Mouse (Mus musculus) cortical plate, adult 2 months (tissue): Measurements from ENCODE around the gene Hlcs. TPM values are rescaled to one million over a fixed set of nuclear protein-coding genes. Genes with fewer than 3 reads are reported as not detected.

Source experiments
- H3K27ac ChIP-seq: fragments of 200-500 bp; 2 replicates; pipeline ENCODE4 v1.5.1; 2012; ENCODE audit warnings: low read length, control low read depth, inconsistent platforms; ENCODE audit not compliant: insufficient read depth
- H3K4me1 ChIP-seq: fragments of 200-500 bp; 2 replicates; pipeline ENCODE4 v1.6.1; 2011; ENCODE audit warnings: low read length; ENCODE audit not compliant: control insufficient read depth, insufficient read depth
- H3K4me3 ChIP-seq: fragments of 200-500 bp; 2 replicates; pipeline ENCODE4 v1.5.1; 2011; ENCODE audit warnings: mild to moderate bottlenecking, low read length, control low read depth; ENCODE audit not compliant: insufficient read depth
- CTCF ChIP-seq: fragments of 200-500 bp; IDR thresholded peaks from 2 replicates; pipeline ENCODE4 v1.5.1; 2011; ENCODE audit warnings: mild to moderate bottlenecking, control low read depth, low read length; ENCODE audit not compliant: insufficient read depth; ENCODE audit errors: extremely low read depth
- POLR2A ChIP-seq: fragments of 200-500 bp; IDR thresholded peaks from 2 replicates; pipeline ENCODE4 v1.6.1; 2011; ENCODE audit warnings: mild to moderate bottlenecking, low read length, control low read depth; ENCODE audit not compliant: insufficient read depth; ENCODE audit errors: extremely low read depth
- polyA plus RNA-seq: library from polyadenylated mRNA; depleted of rRNA; stranded (reverse); fragments of >200 nt; gene quantifications from 2 replicates; pipeline ENCODE4 v1.2.3, GENCODE M21; 2012

The Hlcs gene
- polyA plus RNA-seq, 1 experiment: 10.2 TPM

DNA sequence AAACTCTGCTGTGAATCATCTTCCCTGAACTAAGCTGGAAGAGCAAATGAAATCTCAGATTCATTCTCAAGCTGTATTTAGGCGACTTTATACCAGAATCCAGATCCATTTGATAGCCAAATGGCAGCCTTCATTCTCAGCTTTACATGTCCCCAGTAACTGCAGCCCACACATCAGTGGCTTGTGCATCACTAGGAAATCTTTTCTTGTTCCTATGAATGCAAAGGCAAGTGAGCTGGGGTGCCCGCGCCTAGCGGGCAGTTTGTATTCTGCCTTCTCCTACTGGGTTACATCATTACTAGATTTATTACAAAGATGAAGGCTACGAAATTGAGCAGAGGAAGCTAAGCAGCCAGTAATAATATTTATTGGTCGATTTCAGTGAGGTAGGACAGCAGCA, 48.8 kb downstream of the Hlcs start:
- Histone ChIP-seq H3K4me1 (peaks cover 4% of the 10 kb centered on the region), H3K4me3 (no peak overlapping the region), H3K27ac (no peak overlapping the region)
- no peak for TF ChIP-seq POLR2A

DNA sequence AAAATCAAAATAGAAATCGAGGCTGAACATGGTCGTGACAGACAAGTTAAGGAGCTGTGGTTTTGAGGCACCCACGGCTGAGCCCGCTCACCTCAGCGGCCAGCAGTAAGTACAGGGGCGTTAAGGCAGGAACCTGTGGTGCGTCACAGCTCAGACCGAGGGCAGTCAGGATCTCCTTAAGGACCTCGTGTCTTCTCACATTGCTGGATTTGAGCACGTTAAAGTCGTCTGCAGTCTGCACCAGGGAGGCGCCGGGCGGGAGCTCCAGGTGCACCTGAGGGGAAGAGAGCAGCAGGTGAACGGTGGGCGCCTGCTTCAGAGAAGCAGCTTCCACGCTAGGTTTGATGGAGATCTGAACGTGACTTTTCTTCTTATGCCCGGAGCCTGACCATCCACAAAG, 50.9 kb downstream of the Hlcs start:
- TF ChIP-seq POLR2A: no peak
- TF ChIP-seq CTCF: no peak
- Histone ChIP-seq H3K27ac (no peak overlapping the region), H3K4me3 (no peak overlapping the region)

DNA sequence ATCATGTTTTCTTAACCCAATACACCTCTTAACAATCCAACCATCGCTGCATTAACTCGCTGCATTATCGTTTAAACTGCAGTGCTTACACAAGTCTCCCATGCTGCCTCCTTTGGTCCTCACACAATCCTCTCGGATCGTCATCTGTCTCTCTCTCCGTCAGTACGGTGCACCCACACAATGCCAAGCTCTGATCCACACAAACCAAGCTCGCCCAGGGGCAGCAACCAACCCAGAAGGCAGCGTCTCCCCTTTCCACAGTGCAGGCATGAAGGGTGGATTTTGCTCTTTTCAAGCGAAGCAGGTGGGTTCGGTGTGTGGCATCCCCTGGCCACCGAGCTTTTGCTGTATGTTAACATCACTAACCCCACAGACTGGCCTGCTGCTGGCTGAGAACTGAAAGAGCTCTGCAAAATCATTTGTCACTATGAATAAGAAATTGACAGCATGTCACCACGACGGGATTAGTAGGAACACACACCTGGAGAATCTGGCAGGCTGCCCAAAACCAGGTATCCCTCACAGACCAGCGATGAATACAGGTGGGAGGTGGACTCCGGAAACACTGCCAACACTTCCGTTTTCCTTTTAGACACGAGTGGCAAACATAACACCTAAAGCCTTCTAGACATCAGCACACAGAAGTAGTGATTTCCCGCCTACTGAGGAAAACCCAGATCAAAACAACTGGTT, 52.3 kb downstream of the Hlcs start:
- Histone ChIP-seq H3K4me1 (peaks cover 4% of the 10 kb centered on the region), H3K4me3 (no peak overlapping the region), H3K27ac (no peak overlapping the region)
- TF ChIP-seq CTCF: no peak
- TF ChIP-seq POLR2A: no peak

More for the DNA sequence above, 50.9 kb downstream of the Hlcs start:
- peaks cover 4% of the 10 kb centered on the region for H3K4me1 ChIP-seq

DNA sequence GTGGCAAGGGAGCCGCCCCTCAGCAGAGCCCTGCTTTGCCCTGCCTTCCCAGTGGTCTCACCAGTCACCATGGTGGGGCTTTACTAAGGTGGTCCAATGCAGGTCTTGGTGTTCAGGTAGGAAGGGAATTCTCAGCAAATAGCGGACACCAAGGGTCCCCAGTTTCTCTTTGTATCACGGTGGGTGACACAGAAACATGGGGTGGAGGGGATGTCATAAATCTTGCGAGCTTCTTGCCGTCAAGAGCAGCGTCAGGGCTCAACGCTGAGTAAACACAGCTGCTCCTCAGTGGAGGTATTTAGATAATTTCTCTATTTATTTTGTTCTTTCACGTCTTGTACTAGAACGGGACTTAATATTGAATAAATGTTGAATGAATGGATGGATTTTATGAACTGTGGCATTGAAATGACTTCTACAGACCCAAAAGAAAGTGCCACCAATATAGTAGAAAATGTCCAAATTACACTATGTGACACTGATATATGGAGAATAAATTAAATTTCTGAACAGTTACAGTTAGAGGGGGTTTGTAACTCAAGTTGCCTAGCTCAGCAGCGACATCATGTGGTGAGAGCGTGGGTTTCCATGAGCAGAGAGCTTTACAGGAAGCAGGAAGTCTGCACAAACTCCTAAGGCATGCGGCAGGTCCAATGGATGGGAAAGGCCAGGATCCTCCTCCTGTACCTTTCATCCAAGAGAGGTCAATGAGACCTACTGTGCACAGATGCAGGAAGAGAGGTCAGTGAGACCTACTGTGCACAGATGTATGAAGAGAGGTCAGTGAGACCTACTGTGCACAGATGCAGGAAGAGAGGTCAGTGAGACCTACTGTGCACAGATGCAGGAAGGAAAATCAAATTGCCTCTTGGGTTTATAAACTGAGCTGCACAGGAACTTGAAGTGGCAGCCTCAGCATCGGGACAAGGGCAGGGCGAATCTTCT, 54.7 kb downstream of the Hlcs start:
- no peak overlapping the region for H3K27ac ChIP-seq
- no peak overlapping the region for H3K4me3 ChIP-seq
- H3K4me1 ChIP-seq: peaks cover 2% of the 10 kb centered on the region
- TF ChIP-seq POLR2A (no peak), CTCF (peak; percentile 97)

DNA sequence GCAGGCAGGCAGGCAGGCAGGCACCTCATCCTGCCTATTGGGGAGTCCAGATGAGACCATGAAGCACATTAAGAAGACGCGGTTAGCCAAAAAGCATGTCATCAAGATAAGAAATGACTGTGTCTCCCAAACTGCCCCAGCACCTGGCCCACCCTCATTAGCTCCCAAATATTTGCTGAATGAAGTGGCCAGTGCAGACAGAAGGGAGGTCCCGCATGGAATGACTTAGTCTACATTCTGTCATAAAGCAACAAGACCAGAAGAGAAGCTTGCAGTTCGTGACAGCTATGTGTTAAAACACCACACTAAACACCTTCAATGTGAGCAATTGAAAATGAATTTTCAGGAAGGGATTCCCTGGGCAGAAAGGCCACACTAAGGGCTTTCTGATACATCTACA, 57.8 kb downstream of the Hlcs start:
- H3K4me3 ChIP-seq: no peak overlapping the region
- H3K27ac ChIP-seq: no peak overlapping the region
- H3K4me1 ChIP-seq: peaks cover 2% of the 10 kb centered on the region
- TF ChIP-seq CTCF: no peak
- TF ChIP-seq POLR2A: no peak

DNA sequence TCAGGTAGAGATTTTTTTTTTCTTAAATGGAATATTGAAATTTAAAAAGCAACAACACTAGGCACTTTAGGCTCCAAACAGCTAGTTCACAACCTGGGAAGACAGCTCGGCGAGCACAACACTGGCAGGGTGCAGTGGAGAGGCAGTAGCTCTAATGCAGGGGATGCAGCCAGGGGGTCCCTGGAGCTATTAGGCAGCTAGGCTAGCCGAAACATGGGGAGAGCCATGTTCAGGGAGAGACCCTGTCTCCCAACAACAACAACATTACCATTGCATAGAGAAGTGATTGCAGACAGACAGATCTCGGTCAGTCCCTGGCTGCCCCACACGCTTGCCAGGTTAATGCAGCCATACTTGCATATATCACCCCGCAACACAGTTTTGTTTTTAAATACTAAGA, 58.3 kb downstream of the Hlcs start:
- H3K4me3 ChIP-seq: no peak overlapping the region
- H3K27ac ChIP-seq: no peak overlapping the region
- no peak for TF ChIP-seq CTCF
- TF ChIP-seq POLR2A: no peak
- peaks cover 6% of the 10 kb centered on the region for H3K4me1 ChIP-seq

DNA sequence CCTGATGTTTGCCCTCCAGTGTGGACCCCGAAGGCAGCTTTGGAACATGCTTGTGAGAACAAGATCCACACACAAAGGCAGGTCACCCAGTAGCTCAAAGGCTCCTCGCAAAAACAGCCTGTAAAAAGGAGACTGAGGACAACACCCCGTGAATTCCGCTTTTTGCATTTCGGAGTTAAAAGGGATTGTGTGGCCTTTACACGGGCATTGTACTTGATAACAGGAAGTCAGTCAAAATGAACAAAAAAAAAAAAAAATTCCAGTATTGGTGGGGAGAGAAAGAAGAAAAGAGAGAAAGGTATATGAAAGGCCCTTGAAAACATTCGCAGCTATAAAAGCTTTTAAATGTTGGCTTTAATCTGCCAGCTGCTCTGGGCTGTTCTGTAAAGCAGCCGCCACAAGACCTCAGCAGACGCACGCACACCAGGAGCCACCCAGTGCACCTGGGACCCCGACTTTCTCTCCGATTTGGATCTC, 58.9 kb downstream of the Hlcs start:
- Histone ChIP-seq H3K4me1 (peaks cover 6% of the 10 kb centered on the region), H3K27ac (no peak overlapping the region), H3K4me3 (no peak overlapping the region)
- TF ChIP-seq CTCF (no peak), POLR2A (no peak)

DNA sequence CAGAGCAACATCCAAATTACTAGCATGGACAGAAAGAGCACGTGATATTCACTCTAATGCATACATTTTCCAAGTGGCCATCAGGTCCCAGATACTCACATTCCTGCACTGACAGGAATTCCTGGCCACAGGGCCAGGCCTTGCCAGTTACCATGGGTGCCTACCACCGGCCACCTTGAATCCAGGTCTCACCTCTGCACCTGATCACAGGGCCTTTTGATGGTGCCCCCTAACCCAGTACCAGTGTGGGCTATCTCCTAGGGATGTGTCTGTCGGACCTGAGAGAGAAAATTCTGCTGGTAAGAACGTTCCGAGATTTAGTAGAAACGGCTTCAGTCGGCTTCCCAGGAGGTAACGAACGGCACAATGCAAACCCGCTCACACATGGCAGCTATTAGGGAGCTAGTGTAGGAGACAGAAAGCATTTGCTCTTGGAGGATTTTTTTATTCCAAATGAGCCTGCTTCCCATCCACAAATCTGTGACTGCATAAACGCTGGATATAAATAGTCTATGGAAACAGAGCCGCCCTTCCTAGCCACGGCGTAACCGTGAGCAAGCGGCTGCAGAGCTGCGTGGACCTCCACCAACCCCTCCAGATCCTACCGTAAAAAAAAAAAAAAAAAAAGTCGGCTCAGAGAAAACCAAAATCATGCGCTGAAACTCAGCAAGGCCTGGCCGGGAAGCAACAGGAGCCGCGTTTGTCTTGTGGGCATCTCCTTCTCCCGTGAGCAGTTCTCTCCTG, 59.5 kb downstream of the Hlcs start:
- peaks cover 6% of the 10 kb centered on the region for H3K4me1 ChIP-seq
- no peak overlapping the region for H3K27ac ChIP-seq
- no peak for TF ChIP-seq POLR2A
- no peak for TF ChIP-seq CTCF
- no peak overlapping the region for H3K4me3 ChIP-seq

DNA sequence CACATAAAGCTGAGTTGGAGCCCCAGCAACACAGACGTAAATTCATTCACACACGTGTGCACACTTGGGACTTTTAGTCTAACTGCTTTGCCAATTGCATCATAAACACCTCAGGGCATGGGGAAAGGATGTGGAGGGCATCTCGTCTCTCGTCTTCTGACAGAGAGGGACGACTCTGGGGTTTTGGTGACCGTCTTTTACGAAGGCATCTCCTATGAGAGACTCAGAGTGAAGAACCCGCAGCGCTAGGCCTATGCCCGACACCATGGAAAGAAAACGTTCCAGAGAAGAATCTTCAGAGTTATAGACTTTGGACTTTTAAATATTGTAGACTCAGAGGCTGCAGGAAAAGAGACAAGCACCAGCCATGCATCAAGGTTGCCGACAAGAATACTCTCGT, 61.6 kb downstream of the Hlcs start:
- H3K27ac ChIP-seq: no peak overlapping the region
- H3K4me3 ChIP-seq: no peak overlapping the region
- TF ChIP-seq POLR2A: no peak
- TF ChIP-seq CTCF: no peak
- peaks cover 6% of the 10 kb centered on the region for H3K4me1 ChIP-seq
